Mouse (Mus musculus): ENCODE measurements around the gene Bnip1. TPM values are rescaled to one million over a fixed set of nuclear protein-coding genes. Genes with fewer than 3 reads are reported as not detected.
A peak's percentile ranks its signal among the peaks of the same experiment; 100 is the strongest.

The Bnip1 gene
- polyA plus RNA-seq (2015; fragmentation: Nextera tagmentation; extraction: Ambion mirVana), result 47.8 and 49.6 TPM in 2 replicates

GRCm38 (mm10) chr17:26780750-26781571, at the start of gene Bnip1:
Bnip1 (plus strand) TSS chr17:26781066.
- peak; percentile 79; the same call in 1 of the 2 replicates for ATAC-seq (ENCODE audit: insufficient number of reproducible peaks, low FRiP score, low TSS enrichment, low read depth)
- under 1% methylated on average over 42 of the region's 42 CpGs for WGBS

GRCm38 (mm10) chr17:26742581-26742980, 38.3 kb upstream of the Bnip1 start:
- Histone ChIP-seq H3K4me1 (no peaks in the 10 kb centered on the region), H3K9me3 (replicated peaks) (no peaks in the 10 kb centered on the region), H3K4me2 (replicated peaks) (no peak overlapping the region), H3K9ac (no peak overlapping the region), H3K27ac (replicated peaks) (no peak overlapping the region), H3K27me3 (no peaks in the 10 kb centered on the region), H3K4me3 (replicated peaks) (no peak overlapping the region), H3K36me3 (0 out of 2 replicates have a peak, but pooled peaks cover 3% of the 10 kb centered on the region)
- ATAC-seq (ENCODE audit: insufficient number of reproducible peaks, low FRiP score, low TSS enrichment, low read depth), result no peak
- 49% methylated on average over 4 of the region's 4 CpGs for WGBS

More at GRCm38 (mm10) chr17:26780750-26781571, at the start of gene Bnip1:
- peak within 1 kb of the TSS; percentile 68 for H3K9ac ChIP-seq
- H3K27ac ChIP-seq (replicated peaks), result peak within 1 kb of the TSS; percentile 91
- H3K9me3 ChIP-seq (replicated peaks), result no peaks in the 10 kb centered on the region
- H3K27me3 ChIP-seq, result no peaks in the 10 kb centered on the region
- peaks cover 7% of the 10 kb centered on the region for H3K4me1 ChIP-seq
- H3K4me2 ChIP-seq (replicated peaks), result peak within 1 kb of the TSS; percentile 76
- peaks cover 27% of the 10 kb centered on the region for H3K36me3 ChIP-seq
- H3K4me3 ChIP-seq (replicated peaks), result peak within 1 kb of the TSS; percentile 75

DNA sequence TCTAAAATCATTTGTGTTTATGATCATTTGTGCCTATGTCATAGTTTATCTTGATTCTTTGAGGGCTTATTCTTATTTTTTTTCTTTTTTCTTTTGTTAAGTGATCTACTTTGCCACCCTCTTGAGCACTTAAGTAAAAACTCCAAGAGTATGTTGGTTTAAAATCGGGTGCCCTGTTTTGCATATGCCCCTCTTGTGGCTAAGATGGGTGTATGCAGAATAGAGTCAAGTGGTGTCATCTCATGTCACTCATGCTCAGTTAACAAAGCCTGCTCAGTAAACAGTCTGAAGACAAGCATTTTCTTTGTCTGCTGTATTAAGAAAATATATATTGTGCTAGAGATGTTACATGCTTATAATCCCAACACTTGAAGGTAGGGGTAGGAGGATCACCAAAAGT, 37.6 kb upstream of the Bnip1 start:
- Histone ChIP-seq H3K27ac (replicated peaks) (no peak overlapping the region), H3K9ac (no peak overlapping the region), H3K4me2 (replicated peaks) (no peak overlapping the region), H3K4me3 (replicated peaks) (no peak overlapping the region), H3K4me1 (no peaks in the 10 kb centered on the region), H3K27me3 (no peaks in the 10 kb centered on the region), H3K9me3 (replicated peaks) (no peaks in the 10 kb centered on the region), H3K36me3 (0 out of 2 replicates have a peak, but pooled peaks cover 3% of the 10 kb centered on the region)
- no peak for ATAC-seq (ENCODE audit: insufficient number of reproducible peaks, low FRiP score, low TSS enrichment, low read depth)
- 64% methylated on average over 1 of the region's 1 CpGs for WGBS

GRCm38 (mm10) chr17:26749975-26750374, 30.9 kb upstream of the Bnip1 start:
- 83% methylated on average over 3 of the region's 3 CpGs for WGBS
- Histone ChIP-seq H3K4me2 (replicated peaks) (no peak overlapping the region), H3K9me3 (replicated peaks) (no peaks in the 10 kb centered on the region), H3K27me3 (no peaks in the 10 kb centered on the region), H3K4me3 (replicated peaks) (no peak overlapping the region), H3K9ac (no peak overlapping the region), H3K27ac (replicated peaks) (no peak overlapping the region), H3K36me3 (no peaks in the 10 kb centered on the region), H3K4me1 (no peaks in the 10 kb centered on the region)
- no peak for ATAC-seq (ENCODE audit: insufficient number of reproducible peaks, low FRiP score, low TSS enrichment, low read depth)

GRCm38 (mm10) chr17:26752297-26752696, 28.6 kb upstream of the Bnip1 start:
- H3K27ac ChIP-seq (replicated peaks), result no peak overlapping the region
- 80% methylated on average over 1 of the region's 1 CpGs for WGBS
- no peaks in the 10 kb centered on the region for H3K36me3 ChIP-seq
- no peak for ATAC-seq (ENCODE audit: insufficient number of reproducible peaks, low FRiP score, low TSS enrichment, low read depth)
- no peaks in the 10 kb centered on the region for H3K9me3 ChIP-seq (replicated peaks)
- no peak overlapping the region for H3K4me3 ChIP-seq (replicated peaks)
- H3K4me2 ChIP-seq (replicated peaks), result no peak overlapping the region
- no peak overlapping the region for H3K9ac ChIP-seq
- H3K4me1 ChIP-seq, result no peaks in the 10 kb centered on the region
- no peaks in the 10 kb centered on the region for H3K27me3 ChIP-seq

DNA sequence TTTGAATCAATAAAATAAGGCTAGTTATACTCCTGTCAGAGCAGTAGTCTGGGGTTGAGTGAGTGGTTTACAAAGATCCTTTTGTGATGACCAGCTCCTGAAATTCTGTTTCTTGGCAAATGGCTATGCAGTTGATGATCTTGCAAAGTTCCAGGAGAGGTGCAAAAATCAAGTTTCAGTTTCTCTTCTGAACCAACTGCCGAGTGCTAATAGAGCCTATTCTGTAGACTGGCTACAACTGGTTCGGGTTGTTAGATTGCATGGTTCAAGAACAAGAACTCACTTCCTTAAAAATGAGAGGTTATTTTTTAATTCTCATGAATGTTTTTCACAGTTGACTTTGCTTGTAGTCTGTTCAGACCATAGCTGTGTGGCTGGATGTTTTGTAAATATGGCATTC, 27.4 kb upstream of the Bnip1 start:
- Histone ChIP-seq H3K4me2 (replicated peaks) (no peak overlapping the region), H3K27ac (replicated peaks) (no peak overlapping the region), H3K9ac (no peak overlapping the region), H3K4me3 (replicated peaks) (no peak overlapping the region), H3K27me3 (no peaks in the 10 kb centered on the region), H3K9me3 (replicated peaks) (no peaks in the 10 kb centered on the region), H3K36me3 (no peaks in the 10 kb centered on the region), H3K4me1 (no peaks in the 10 kb centered on the region)
- WGBS, result 77% methylated on average over 2 of the region's 2 CpGs
- ATAC-seq (ENCODE audit: insufficient number of reproducible peaks, low FRiP score, low TSS enrichment, low read depth), result no peak

- 84% methylated on average over 5 of the region's 5 CpGs for WGBS
- no peaks in the 10 kb centered on the region for H3K4me1 ChIP-seq
- ATAC-seq (ENCODE audit: insufficient number of reproducible peaks, low FRiP score, low TSS enrichment, low read depth), result no peak
Measured at GRCm38 (mm10) chr17:26767100-26767753, 13.6 kb upstream of the Bnip1 start.

DNA sequence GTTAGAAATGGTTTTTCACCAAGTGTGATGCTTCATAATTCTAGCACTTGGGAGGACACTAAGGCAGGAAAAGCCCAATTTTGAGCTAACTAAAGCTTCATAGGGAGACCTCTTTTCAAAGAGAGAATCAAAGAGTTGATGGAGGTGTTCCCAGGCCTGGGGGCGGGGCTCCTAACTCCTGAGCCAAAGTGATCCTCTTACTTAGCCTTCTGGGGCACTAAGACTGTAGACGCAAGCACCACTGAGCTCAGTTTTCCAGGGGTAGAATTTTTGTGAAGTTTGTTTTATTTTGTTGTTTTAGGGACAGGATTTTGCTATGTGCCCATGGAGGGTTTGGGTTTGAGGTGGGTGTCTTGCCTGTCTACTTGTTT, 13.1 kb upstream of the Bnip1 start:
- Histone ChIP-seq H3K4me3 (replicated peaks) (no peak overlapping the region), H3K27ac (replicated peaks) (no peak overlapping the region), H3K4me1 (no peaks in the 10 kb centered on the region), H3K9ac (no peak overlapping the region), H3K9me3 (replicated peaks) (no peaks in the 10 kb centered on the region), H3K27me3 (no peaks in the 10 kb centered on the region), H3K4me2 (replicated peaks) (no peak overlapping the region), H3K36me3 (peaks cover 11% of the 10 kb centered on the region)
- no peak for ATAC-seq (ENCODE audit: insufficient number of reproducible peaks, low FRiP score, low TSS enrichment, low read depth)
- WGBS, result 74% methylated on average over 2 of the region's 2 CpGs

More at GRCm38 (mm10) chr17:26767100-26767753, 13.6 kb upstream of the Bnip1 start:
- Histone ChIP-seq H3K27me3 (no peaks in the 10 kb centered on the region), H3K4me3 (replicated peaks) (no peak overlapping the region), H3K36me3 (peaks cover 11% of the 10 kb centered on the region), H3K4me2 (replicated peaks) (no peak overlapping the region), H3K27ac (replicated peaks) (no peak overlapping the region), H3K9ac (no peak overlapping the region), H3K9me3 (replicated peaks) (no peaks in the 10 kb centered on the region)

DNA sequence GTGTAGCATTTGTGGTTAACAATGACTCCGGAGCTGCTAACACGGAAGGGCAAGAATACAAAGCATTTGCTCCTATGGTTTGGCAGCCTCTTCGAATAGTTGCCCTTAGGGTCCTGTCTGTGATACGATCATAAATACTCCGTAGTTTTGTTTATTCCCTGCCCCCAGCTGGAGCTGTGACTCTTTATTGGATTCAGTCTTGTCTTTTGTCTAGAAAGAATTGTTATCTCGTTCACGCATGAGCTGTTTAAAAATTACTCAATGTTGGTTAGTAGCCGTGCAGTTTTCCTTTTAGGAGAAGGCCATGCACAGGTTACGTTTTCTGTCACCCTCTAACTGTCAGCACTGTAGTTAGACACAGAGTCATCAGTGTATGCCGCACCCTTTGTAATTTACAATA, 4.7 kb upstream of the Bnip1 start:
- H3K9me3 ChIP-seq (replicated peaks), result no peaks in the 10 kb centered on the region
- WGBS, result 68% methylated on average over 10 of the region's 10 CpGs
- no peak overlapping the region for H3K27ac ChIP-seq (replicated peaks)
- ATAC-seq (ENCODE audit: insufficient number of reproducible peaks, low FRiP score, low TSS enrichment, low read depth), result no peak
- no peak overlapping the region for H3K4me2 ChIP-seq (replicated peaks)
- H3K4me1 ChIP-seq, result no peaks in the 10 kb centered on the region
- H3K9ac ChIP-seq, result no peak overlapping the region
- H3K36me3 ChIP-seq, result 0 out of 2 replicates have a peak, but pooled peaks cover 3% of the 10 kb centered on the region
- no peaks in the 10 kb centered on the region for H3K27me3 ChIP-seq
- H3K4me3 ChIP-seq (replicated peaks), result no peak overlapping the region

GRCm38 (mm10) chr17:26778001-26778400, 2.9 kb upstream of the Bnip1 start:
- WGBS, result 80% methylated on average over 4 of the region's 4 CpGs
- Histone ChIP-seq H3K9ac (no peak overlapping the region), H3K27me3 (no peaks in the 10 kb centered on the region), H3K4me2 (replicated peaks) (no peak overlapping the region), H3K27ac (replicated peaks) (no peak overlapping the region; the same call in 1 of the 2 replicates), H3K36me3 (0 out of 2 replicates have a peak, but pooled peaks cover under 1% of the 10 kb centered on the region), H3K4me1 (peaks cover 7% of the 10 kb centered on the region), H3K9me3 (replicated peaks) (no peaks in the 10 kb centered on the region), H3K4me3 (replicated peaks) (no peak overlapping the region)
- no peak for ATAC-seq (ENCODE audit: insufficient number of reproducible peaks, low FRiP score, low TSS enrichment, low read depth)

DNA sequence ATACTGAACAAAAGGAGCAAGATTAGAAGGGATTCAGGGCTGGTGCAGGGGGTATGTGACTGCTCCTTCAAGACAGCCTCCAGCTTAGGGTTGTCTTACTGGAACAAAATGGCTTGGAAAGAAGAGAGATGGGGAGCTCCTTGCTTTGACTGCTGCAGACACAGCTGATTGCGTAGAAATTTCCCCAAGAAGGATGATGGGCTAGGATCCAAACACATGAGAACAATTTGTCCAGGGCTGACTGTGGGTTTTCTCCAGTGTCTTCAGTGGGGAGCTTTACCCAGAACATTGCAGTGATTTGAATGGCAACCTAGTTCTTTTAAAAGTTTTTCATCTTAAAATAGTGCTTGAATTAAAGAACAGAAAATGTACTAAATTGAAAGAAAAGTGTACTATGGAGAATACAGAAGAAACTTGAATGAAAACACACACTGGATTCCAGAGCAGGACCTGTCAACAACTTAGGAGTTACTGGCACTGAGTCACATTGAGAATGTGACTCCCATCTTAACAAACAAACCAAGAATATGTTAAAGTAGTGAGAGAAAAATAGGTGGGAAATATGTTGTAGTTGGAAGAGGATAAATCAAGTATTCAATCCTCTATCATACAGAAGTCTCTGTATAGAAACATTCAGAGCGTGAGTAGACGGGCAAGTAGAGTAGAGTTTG, 2.3 kb upstream of the Bnip1 start:
- ATAC-seq (ENCODE audit: insufficient number of reproducible peaks, low FRiP score, low TSS enrichment, low read depth), result no peak; the same call in 1 of the 2 replicates
- Histone ChIP-seq H3K27ac (replicated peaks) (no peak overlapping the region; the same call in 1 of the 2 replicates), H3K36me3 (peaks cover 6% of the 10 kb centered on the region), H3K9ac (no peak overlapping the region), H3K4me1 (peaks cover 7% of the 10 kb centered on the region), H3K27me3 (no peaks in the 10 kb centered on the region), H3K4me2 (replicated peaks) (no peak overlapping the region), H3K9me3 (replicated peaks) (no peaks in the 10 kb centered on the region), H3K4me3 (replicated peaks) (no peak overlapping the region)
- 71% methylated on average over 3 of the region's 3 CpGs for WGBS
